In the genomic region with DNA sequence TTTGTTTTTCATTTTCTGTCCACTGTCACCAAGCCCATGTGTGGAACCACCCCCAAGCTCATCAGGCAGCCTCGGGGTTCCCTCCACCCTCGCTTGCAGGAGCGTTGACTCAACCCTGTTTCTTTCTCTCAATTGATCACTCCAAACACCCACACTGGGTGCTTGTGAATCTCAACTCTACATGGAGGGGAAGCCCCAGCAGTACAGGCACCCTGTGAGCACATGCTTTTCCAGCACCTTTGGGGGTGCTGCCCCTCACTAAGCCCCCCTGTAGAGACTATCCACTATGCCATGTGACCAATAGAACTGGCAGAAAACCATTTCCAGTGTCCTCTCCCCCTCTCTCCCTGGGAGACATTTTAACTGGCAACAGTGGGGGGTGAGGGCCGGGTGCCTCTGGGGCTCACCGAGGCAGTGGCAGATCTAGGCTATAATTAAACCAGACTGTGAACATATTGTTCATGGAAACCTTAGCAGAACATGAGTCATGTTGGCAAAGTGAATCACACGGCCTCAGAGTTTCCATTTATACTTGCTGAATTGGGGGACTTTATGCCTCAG, we compare ENCODE assay signal across 11 mouse cellular contexts.
DNase-seq lines count a peak whose midpoint lies in the region; ATAC-seq and TF ChIP-seq lines count a peak whose summit lies in the region.
"Had no signal": no experiment of that assay in that cellular context is flagged by ENCODE, and none has a peak within 500 bp of the region (broad histone marks: within the 10 kb centered on the region; RNA-seq: fewer than 3 reads in every experiment).

No protein-coding gene starts in this region.

- TF ChIP-seq POLR2A in embryonic fibroblast, embryonic 13.5 days (IDR thresholded peaks at IDR 0.05; ENCODE audit: low read depth, low read length) = no peak

- H3K27ac ChIP-seq in embryonic fibroblast, embryonic 13.5 days (ENCODE audit: insufficient read depth, low read length) = peak overlapping the region; percentile 54; the same call in 1 of the 2 replicates
- H3K27ac ChIP-seq: liver, embryonic 12.5 days had no signal

- no peak overlapping the region for H3K4me3 ChIP-seq in embryonic fibroblast, embryonic 13.5 days (ENCODE audit: insufficient read depth, low read length)
- H3K4me3 ChIP-seq: liver, embryonic 12.5 days had no signal

- H3K4me1 ChIP-seq in embryonic fibroblast, embryonic 13.5 days (ENCODE audit: control insufficient read depth, insufficient read depth, low read length) = peaks cover 9% of the 10 kb centered on the region; the same call in 1 of the 2 replicates
- H3K4me1 ChIP-seq: liver, embryonic 12.5 days had no signal

- DNase-seq in layer of hippocampus, adult 9-11 months = peak; percentile 58
- no peak for DNase-seq in layer of hippocampus, adult 9-10 months (ENCODE audit: low spot score)
- peak; percentile 83 for DNase-seq in Muller cell, postnatal 12 days (ENCODE audit: inconsistent ontology term)
- DNase-seq in left cerebral cortex, adult 9 months (ENCODE audit: low spot score in 2 of 2) = peak; percentile 61 to 68
- DNase-seq in natural killer cell, adult 2 months (ENCODE audit: low spot score in 2 of 2) = no peak
- no peak for DNase-seq in c-Kit-positive CD71-positive TER-119-positive erythroid progenitor cells, embryonic 14.5 days (ENCODE audit: low spot score)

- no peak for ATAC-seq in cerebellum, adult (ENCODE audit: insufficient number of reproducible peaks, low FRiP score, low TSS enrichment)
- ATAC-seq: intestine, postnatal 0 days; liver, embryonic 12.5 days; midbrain, embryonic 16.5 days had no signal

- no peak for TF ChIP-seq CTCF in embryonic fibroblast, embryonic 13.5 days (IDR thresholded peaks at IDR 0.05; ENCODE audit: borderline replicate concordance, insufficient read depth, low read length)

Comparison
In these comparisons a context has a peak if more than half of its experiments do, and no peak if none do; other contexts are left out.
1. DNase-seq: peak in layer of hippocampus, adult 9-11 months (single experiment), Muller cell, postnatal 12 days (single experiment) and left cerebral cortex, adult 9 months (2 of 2); none in layer of hippocampus, adult 9-10 months (single experiment), natural killer cell, adult 2 months (0 of 2) and c-Kit-positive CD71-positive TER-119-positive erythroid progenitor cells, embryonic 14.5 days (single experiment).